Mouse (Mus musculus) neural tube, embryonic 11.5 days (tissue): Measurements from ENCODE around the gene Catsper3. TPM values are rescaled to one million over a fixed set of nuclear protein-coding genes. Genes with fewer than 3 reads are reported as not detected.

Source experiments
- ATAC-seq: fragments of 200-750 bp; cut with Nextera tagmentation; 2 replicates; pipeline ENCODE4 v1.8.0; 2017; ENCODE audit warnings: moderate number of reproducible peaks, mild to moderate bottlenecking, moderate TSS enrichment, moderate library complexity; ENCODE audit not compliant: insufficient read depth, low FRiP score, low TSS enrichment
- DNase-seq: peaks from one replicate; pipeline ENCODE4 v3.0.0-alpha.2; 2015; ENCODE audit warnings: low spot score
- H3K27ac ChIP-seq: fragments of 300-500 bp; sonication (generic); 2 replicates; pipeline ENCODE4 v1.5.1; 2014; ENCODE audit warnings: low read depth, mild to moderate bottlenecking, low read length
- H3K27me3 ChIP-seq: fragments of 300-500 bp; sonication (generic); 2 replicates; pipeline ENCODE4 v1.6.1; 2014; ENCODE audit warnings: mild to moderate bottlenecking, low read length, mixed read lengths; ENCODE audit not compliant: control insufficient read depth, insufficient read depth
- H3K36me3 ChIP-seq: fragments of 300-500 bp; sonication (generic); 2 replicates; pipeline ENCODE4 v1.6.1; 2014; ENCODE audit warnings: mild to moderate bottlenecking, low read length, moderate library complexity, mixed read lengths; ENCODE audit not compliant: control insufficient read depth, insufficient read depth
- H3K4me1 ChIP-seq: fragments of 300-500 bp; sonication (generic); 2 replicates; pipeline ENCODE4 v1.6.1; 2014; ENCODE audit warnings: low read length, mixed read lengths; ENCODE audit not compliant: control insufficient read depth, insufficient read depth
- H3K4me2 ChIP-seq: fragments of 300-500 bp; sonication (generic); 2 replicates; pipeline ENCODE4 v1.6.1; 2014; ENCODE audit warnings: low read depth, mild to moderate bottlenecking, moderate library complexity
- H3K4me3 ChIP-seq: fragments of 300-500 bp; sonication (generic); 2 replicates; pipeline ENCODE4 v1.5.1; 2014; ENCODE audit warnings: low read depth, low read length
- H3K9ac ChIP-seq: fragments of 300-500 bp; sonication (generic); 2 replicates; pipeline ENCODE4 v1.6.1; 2014; ENCODE audit warnings: mild to moderate bottlenecking, low read length
- H3K9me3 ChIP-seq: fragments of 300-500 bp; sonication (generic); 2 replicates; pipeline ENCODE4 v1.6.1; 2016; ENCODE audit warnings: low read length; ENCODE audit not compliant: control insufficient read depth
- WGBS: fragments of 180-500 bp; shearing (Covaris S2); extraction: QIAGEN DNeasy Blood & Tissue Kit; methylation state at CpG from one replicate; pipeline ENCODE4 v1.1.7; 2014; 5-methylcytosine and 5-hydroxymethylcytosine counted together
- polyA plus RNA-seq: library from polyadenylated mRNA; unstranded; fragments of >200 nt; fragmentation: Nextera tagmentation; extraction: Ambion mirVana; gene quantifications from 2 replicates; pipeline ENCODE4 v1.2.1, GENCODE M21; 2014

Gene Catsper3
- polyA plus RNA-seq, 1 experiment from 2014 or later: not detected

GRCm38 (mm10) chr13:55775056-55775455, 9.3 kb upstream of the Catsper3 start:
- H3K4me1 ChIP-seq: no peaks in the 10 kb centered on the region
- DNase-seq (no peak), ATAC-seq (no peak)
- WGBS: 50% methylated on average over 11 of the region's 11 CpGs
- no peaks in the 10 kb centered on the region for H3K36me3 ChIP-seq
- no peak overlapping the region for H3K4me2 ChIP-seq
- H3K4me3 ChIP-seq: no peak overlapping the region
- no peak overlapping the region for H3K9ac ChIP-seq
- no peak overlapping the region for H3K27ac ChIP-seq
- no peaks in the 10 kb centered on the region for H3K9me3 ChIP-seq
- H3K27me3 ChIP-seq: no peaks in the 10 kb centered on the region

- Histone ChIP-seq H3K4me1 (no peaks in the 10 kb centered on the region), H3K27ac (no peak overlapping the region), H3K9ac (no peak overlapping the region), H3K4me2 (no peak overlapping the region), H3K27me3 (no peaks in the 10 kb centered on the region), H3K4me3 (no peak overlapping the region), H3K36me3 (no peaks in the 10 kb centered on the region), H3K9me3 (no peaks in the 10 kb centered on the region)
- 81% methylated on average over 11 of the region's 11 CpGs for WGBS
- ATAC-seq (no peak), DNase-seq (no peak)
Measured at GRCm38 (mm10) chr13:55786120-55786519, 1.8 kb downstream of the Catsper3 start.

DNA sequence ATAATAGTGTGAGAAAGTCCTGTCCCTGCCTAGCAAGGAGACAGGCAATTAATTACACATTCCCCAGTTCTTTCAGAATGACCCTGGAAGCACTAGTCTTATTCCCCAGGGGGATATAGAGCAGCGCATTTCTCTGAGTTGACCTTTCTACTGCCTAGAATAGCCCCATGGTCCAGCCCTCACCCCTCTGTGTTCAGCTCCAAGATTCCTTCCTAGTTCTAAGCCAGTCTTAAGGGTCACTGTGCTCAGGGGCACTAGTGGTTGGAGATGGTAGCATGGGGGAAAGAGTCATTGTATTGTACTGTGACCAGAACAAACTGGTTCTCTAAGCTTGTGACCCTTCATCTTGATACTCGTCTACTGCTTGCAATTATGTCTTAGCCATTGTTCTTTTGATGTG, 16.9 kb downstream of the Catsper3 start:
- Histone ChIP-seq H3K27ac (no peak overlapping the region), H3K4me2 (no peak overlapping the region), H3K36me3 (no peaks in the 10 kb centered on the region), H3K9ac (no peak overlapping the region), H3K4me1 (no peaks in the 10 kb centered on the region), H3K4me3 (no peak overlapping the region), H3K9me3 (no peaks in the 10 kb centered on the region), H3K27me3 (no peaks in the 10 kb centered on the region)
- DNase-seq (no peak), ATAC-seq (no peak)
- WGBS: 78% methylated on average over 2 of the region's 2 CpGs

- DNase-seq (no peak), ATAC-seq (no peak)
- H3K4me1 ChIP-seq: no peaks in the 10 kb centered on the region
- no peak overlapping the region for H3K9ac ChIP-seq
- H3K4me2 ChIP-seq: no peak overlapping the region
- no peak overlapping the region for H3K27ac ChIP-seq
- 91% methylated on average over 1 of the region's 1 CpGs for WGBS
- no peaks in the 10 kb centered on the region for H3K9me3 ChIP-seq
- no peak overlapping the region for H3K4me3 ChIP-seq
- H3K27me3 ChIP-seq: no peaks in the 10 kb centered on the region
- no peaks in the 10 kb centered on the region for H3K36me3 ChIP-seq
Measured at GRCm38 (mm10) chr13:55803973-55804372, 19.6 kb downstream of the Catsper3 start.

GRCm38 (mm10) chr13:55809041-55809623, 24.8 kb downstream of the Catsper3 start:
- Histone ChIP-seq H3K27me3 (no peaks in the 10 kb centered on the region), H3K4me3 (no peak overlapping the region), H3K4me2 (no peak overlapping the region), H3K27ac (no peak overlapping the region), H3K9ac (no peak overlapping the region), H3K9me3 (no peaks in the 10 kb centered on the region), H3K36me3 (no peaks in the 10 kb centered on the region), H3K4me1 (no peaks in the 10 kb centered on the region)
- DNase-seq: no peak
- WGBS: 67% methylated on average over 7 of the region's 7 CpGs
- ATAC-seq: no peak

- H3K4me1 ChIP-seq: no peaks in the 10 kb centered on the region
- H3K4me2 ChIP-seq: no peak overlapping the region
- H3K36me3 ChIP-seq: no peaks in the 10 kb centered on the region
- H3K27ac ChIP-seq: no peak overlapping the region
- no peak for DNase-seq
- no peaks in the 10 kb centered on the region for H3K27me3 ChIP-seq
- ATAC-seq: no peak
- no peaks in the 10 kb centered on the region for H3K9me3 ChIP-seq
- 91% methylated on average over 10 of the region's 10 CpGs for WGBS
- no peak overlapping the region for H3K4me3 ChIP-seq
- no peak overlapping the region for H3K9ac ChIP-seq
Measured at GRCm38 (mm10) chr13:55809707-55810106, 25.3 kb downstream of the Catsper3 start.

DNA sequence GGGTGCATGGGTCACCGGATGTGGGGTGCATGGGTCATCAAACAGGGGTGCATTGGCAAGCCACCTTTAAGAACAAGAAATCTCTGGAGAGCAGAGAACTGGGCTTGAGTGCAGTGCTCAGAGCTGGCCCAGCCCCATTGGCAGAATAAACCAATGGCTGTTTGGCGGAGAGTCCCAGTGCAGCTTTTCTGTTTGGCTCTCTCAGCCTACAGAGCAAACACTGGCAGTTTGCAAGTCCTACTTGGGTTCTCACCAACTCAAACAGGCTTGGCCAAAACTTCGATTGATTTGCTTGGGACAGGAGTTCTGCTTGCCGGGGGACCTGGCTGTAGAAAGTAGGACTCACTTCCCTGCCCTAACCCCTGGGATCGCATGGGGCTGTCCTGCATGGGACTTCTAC, 26.6 kb downstream of the Catsper3 start:
- H3K9me3 ChIP-seq: no peaks in the 10 kb centered on the region
- H3K27ac ChIP-seq: no peak overlapping the region
- DNase-seq: no peak
- H3K4me3 ChIP-seq: no peak overlapping the region
- H3K9ac ChIP-seq: no peak overlapping the region
- 76% methylated on average over 5 of the region's 5 CpGs for WGBS
- H3K4me1 ChIP-seq: no peaks in the 10 kb centered on the region
- no peak overlapping the region for H3K4me2 ChIP-seq
- H3K27me3 ChIP-seq: no peaks in the 10 kb centered on the region
- no peak for ATAC-seq
- no peaks in the 10 kb centered on the region for H3K36me3 ChIP-seq

GRCm38 (mm10) chr13:55813490-55814016, 29.2 kb downstream of the Catsper3 start:
- ATAC-seq (no peak), DNase-seq (no peak)
- Histone ChIP-seq H3K27ac (no peak overlapping the region), H3K4me2 (no peak overlapping the region), H3K27me3 (0 out of 2 replicates have a peak, but pooled peaks cover 3% of the 10 kb centered on the region), H3K4me1 (no peaks in the 10 kb centered on the region), H3K36me3 (no peaks in the 10 kb centered on the region), H3K9ac (no peak overlapping the region), H3K9me3 (no peaks in the 10 kb centered on the region), H3K4me3 (no peak overlapping the region)
- WGBS: 67% methylated on average over 5 of the region's 5 CpGs

GRCm38 (mm10) chr13:55814834-55815233, 30.5 kb downstream of the Catsper3 start:
- no peak for ATAC-seq
- no peaks in the 10 kb centered on the region for H3K36me3 ChIP-seq
- WGBS: 84% methylated on average over 6 of the region's 6 CpGs
- no peak overlapping the region for H3K9ac ChIP-seq
- H3K27me3 ChIP-seq: 0 out of 2 replicates have a peak, but pooled peaks cover 5% of the 10 kb centered on the region
- H3K9me3 ChIP-seq: no peaks in the 10 kb centered on the region
- H3K4me1 ChIP-seq: no peaks in the 10 kb centered on the region
- H3K4me2 ChIP-seq: no peak overlapping the region
- no peak overlapping the region for H3K4me3 ChIP-seq
- DNase-seq: peak; percentile 8
- no peak overlapping the region for H3K27ac ChIP-seq
